Mouse (Mus musculus): ENCODE measurements around the gene Pecam1. TPM values are rescaled to one million over a fixed set of nuclear protein-coding genes. Genes with fewer than 3 reads are reported as not detected.
A peak's percentile ranks its signal among the peaks of the same experiment; 100 is the strongest.
"Not testable (repeated sequence)": the region's sequence is repeated elsewhere in the genome, so short reads cannot be mapped to it uniquely, and the experiment has no call there.

Pecam1 gene
- total RNA-seq, 1 experiment from 2014 or later: 46.2 TPM

GRCm38 (mm10) chr11:106666470-106667107 is 83.8 kb downstream of the Pecam1 start:
- ATAC-seq (replicated peaks in 1 of 2; ENCODE audit: insufficient read depth in 1 of 2, low FRiP score in 2 of 2, low TSS enrichment in 1 of 2, low read depth in 1 of 2, poor library complexity in 2 of 2, severe bottlenecking in 2 of 2): no peak

- ATAC-seq (replicated peaks in 1 of 2; ENCODE audit: insufficient read depth in 1 of 2, low FRiP score in 2 of 2, low TSS enrichment in 1 of 2, low read depth in 1 of 2, poor library complexity in 2 of 2, severe bottlenecking in 2 of 2): no peak
Measured at GRCm38 (mm10) chr11:106665841-106666240, 84.6 kb downstream of the Pecam1 start.

- peak in 1 of 2 experiments; percentile 45; a peak in 1 of 4 replicates for ATAC-seq (replicated peaks in 1 of 2; ENCODE audit: insufficient read depth in 1 of 2, low FRiP score in 2 of 2, low TSS enrichment in 1 of 2, low read depth in 1 of 2, poor library complexity in 2 of 2, severe bottlenecking in 2 of 2)
Measured at GRCm38 (mm10) chr11:106665328-106665727, 85.1 kb downstream of the Pecam1 start.

- no peak for ATAC-seq (replicated peaks in 1 of 2; ENCODE audit: insufficient read depth in 1 of 2, low FRiP score in 2 of 2, low TSS enrichment in 1 of 2, low read depth in 1 of 2, poor library complexity in 2 of 2, severe bottlenecking in 2 of 2)
Measured at GRCm38 (mm10) chr11:106664691-106665090, 85.7 kb downstream of the Pecam1 start.

GRCm38 (mm10) chr11:106663838-106664237 is 86.6 kb downstream of the Pecam1 start:
- no peak for ATAC-seq (replicated peaks in 1 of 2; ENCODE audit: insufficient read depth in 1 of 2, low FRiP score in 2 of 2, low TSS enrichment in 1 of 2, low read depth in 1 of 2, poor library complexity in 2 of 2, severe bottlenecking in 2 of 2)

GRCm38 (mm10) chr11:106662634-106663407 is 87.6 kb downstream of the Pecam1 start:
- no peak for ATAC-seq (replicated peaks in 1 of 2; ENCODE audit: insufficient read depth in 1 of 2, low FRiP score in 2 of 2, low TSS enrichment in 1 of 2, low read depth in 1 of 2, poor library complexity in 2 of 2, severe bottlenecking in 2 of 2)

GRCm38 (mm10) chr11:106660453-106661081 is 89.9 kb downstream of the Pecam1 start:
- ATAC-seq (replicated peaks in 1 of 2; ENCODE audit: insufficient read depth in 1 of 2, low FRiP score in 2 of 2, low TSS enrichment in 1 of 2, low read depth in 1 of 2, poor library complexity in 2 of 2, severe bottlenecking in 2 of 2): peak; percentile 46 to 68

- ATAC-seq (replicated peaks in 1 of 2; ENCODE audit: insufficient read depth in 1 of 2, low FRiP score in 2 of 2, low TSS enrichment in 1 of 2, low read depth in 1 of 2, poor library complexity in 2 of 2, severe bottlenecking in 2 of 2): no peak
Measured at GRCm38 (mm10) chr11:106659598-106660295, 90.7 kb downstream of the Pecam1 start.

GRCm38 (mm10) chr11:106658051-106658880 is 92.2 kb downstream of the Pecam1 start:
- peak; percentile 52 to 56; a peak in 3 of 4 replicates for ATAC-seq (replicated peaks in 1 of 2; ENCODE audit: insufficient read depth in 1 of 2, low FRiP score in 2 of 2, low TSS enrichment in 1 of 2, low read depth in 1 of 2, poor library complexity in 2 of 2, severe bottlenecking in 2 of 2)

- not testable (repeated sequence) for ATAC-seq (replicated peaks in 1 of 2; ENCODE audit: insufficient read depth in 1 of 2, low FRiP score in 2 of 2, low TSS enrichment in 1 of 2, low read depth in 1 of 2, poor library complexity in 2 of 2, severe bottlenecking in 2 of 2)
Measured at GRCm38 (mm10) chr11:106656896-106657498, 93.4 kb downstream of the Pecam1 start.

- peak; percentile 69 to 71 for ATAC-seq (replicated peaks in 1 of 2; ENCODE audit: insufficient read depth in 1 of 2, low FRiP score in 2 of 2, low TSS enrichment in 1 of 2, low read depth in 1 of 2, poor library complexity in 2 of 2, severe bottlenecking in 2 of 2)
Measured at GRCm38 (mm10) chr11:106648347-106648746, 102.1 kb downstream of the Pecam1 start.

- ATAC-seq (replicated peaks in 1 of 2; ENCODE audit: insufficient read depth in 1 of 2, low FRiP score in 2 of 2, low TSS enrichment in 1 of 2, low read depth in 1 of 2, poor library complexity in 2 of 2, severe bottlenecking in 2 of 2): no peak
Measured at GRCm38 (mm10) chr11:106642966-106643637, 107.3 kb downstream of the Pecam1 start.

GRCm38 (mm10) chr11:106641580-106641979 is 108.8 kb downstream of the Pecam1 start:
- no peak for ATAC-seq (replicated peaks in 1 of 2; ENCODE audit: insufficient read depth in 1 of 2, low FRiP score in 2 of 2, low TSS enrichment in 1 of 2, low read depth in 1 of 2, poor library complexity in 2 of 2, severe bottlenecking in 2 of 2)

- no peak for ATAC-seq (replicated peaks in 1 of 2; ENCODE audit: insufficient read depth in 1 of 2, low FRiP score in 2 of 2, low TSS enrichment in 1 of 2, low read depth in 1 of 2, poor library complexity in 2 of 2, severe bottlenecking in 2 of 2)
Measured at GRCm38 (mm10) chr11:106640059-106640458, 110.4 kb downstream of the Pecam1 start.

- no peak for ATAC-seq (replicated peaks in 1 of 2; ENCODE audit: insufficient read depth in 1 of 2, low FRiP score in 2 of 2, low TSS enrichment in 1 of 2, low read depth in 1 of 2, poor library complexity in 2 of 2, severe bottlenecking in 2 of 2)
Measured at GRCm38 (mm10) chr11:106639356-106639692, 111.1 kb downstream of the Pecam1 start.

All from hematopoietic stem cell, adult 5-6 weeks (primary cell).